In the genomic region with DNA sequence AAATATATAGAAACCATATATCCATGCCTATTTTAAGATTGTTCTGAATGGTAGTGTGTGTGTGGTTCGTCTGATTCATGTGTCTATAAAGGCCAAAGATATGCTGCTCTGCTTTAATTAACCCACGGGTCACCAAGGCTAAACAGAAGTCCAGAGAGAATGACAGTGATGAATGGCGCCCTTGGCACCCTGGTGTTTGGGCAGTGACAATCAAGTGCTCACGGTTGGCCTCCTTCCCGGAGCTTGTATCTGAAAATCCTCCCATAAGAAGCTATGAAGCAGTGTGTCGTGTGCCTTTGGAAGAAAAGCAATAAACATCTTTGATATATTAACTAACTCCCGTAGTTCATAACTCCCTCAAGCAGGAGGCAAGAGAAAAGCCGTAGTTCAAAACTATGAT, we compare ENCODE assay signal across 8 mouse cellular contexts.
DNase-seq lines count a peak whose midpoint lies in the region.
"Had no signal": no experiment of that assay in that cellular context is flagged by ENCODE, and none has a peak within 500 bp of the region (broad histone marks: within the 10 kb centered on the region; RNA-seq: fewer than 3 reads in every experiment).

No protein-coding gene starts in this region.

- peak; percentile 36 to 88 for DNase-seq in adrenal gland, adult (ENCODE audit: inconsistent age in 2 of 2, low spot score in 1 of 2)
- peak; percentile 78 for DNase-seq in adrenal gland, postnatal 14 days
- peak; percentile 48 to 56 for DNase-seq in heart, postnatal 10 days
- peak; percentile 82 to 88 for DNase-seq in kidney, postnatal 4 days
- no peak for DNase-seq in gastrocnemius, adult 18-20 months (ENCODE audit: low spot score)
- no peak for DNase-seq in layer of hippocampus, postnatal 36 days
- DNase-seq in spleen, postnatal 4 days (ENCODE audit: low spot score in 2 of 2), result no peak
- DNase-seq: thymus, adult 18-20 months had no signal

- intact Hi-C loops in heart, postnatal 10 days (cut with DNase I), result no loop called here

Comparison
In these comparisons a context has a peak if more than half of its experiments do, and no peak if none do; other contexts are left out.
1. DNase-seq: peak in adrenal gland, adult (2 of 2), adrenal gland, postnatal 14 days (single experiment), heart, postnatal 10 days (2 of 2) and kidney, postnatal 4 days (2 of 2); none in gastrocnemius, adult 18-20 months (single experiment), layer of hippocampus, postnatal 36 days (0 of 2) and spleen, postnatal 4 days (0 of 2).